Mouse (Mus musculus): Measurements from ENCODE around the gene Prps1l3.
A peak's percentile ranks its signal among the peaks of the same experiment; 100 is the strongest.
"Not testable (repeated sequence)": the region's sequence is repeated elsewhere in the genome, so short reads cannot be mapped to it uniquely, and the experiment has no call there.

The Prps1l3 gene

GRCm38 (mm10) chr12:57230192-57230706 is at the start of gene Prps1l3, which contains the start of gene Mipol1:
Gene Prps1l3, plus strand, starts transcription at chr12:57230412.
Gene Mipol1, plus strand, starts transcription at chr12:57230427.
- peak; percentile 95 for DNase-seq (ENCODE audit: low spot score)

DNA sequence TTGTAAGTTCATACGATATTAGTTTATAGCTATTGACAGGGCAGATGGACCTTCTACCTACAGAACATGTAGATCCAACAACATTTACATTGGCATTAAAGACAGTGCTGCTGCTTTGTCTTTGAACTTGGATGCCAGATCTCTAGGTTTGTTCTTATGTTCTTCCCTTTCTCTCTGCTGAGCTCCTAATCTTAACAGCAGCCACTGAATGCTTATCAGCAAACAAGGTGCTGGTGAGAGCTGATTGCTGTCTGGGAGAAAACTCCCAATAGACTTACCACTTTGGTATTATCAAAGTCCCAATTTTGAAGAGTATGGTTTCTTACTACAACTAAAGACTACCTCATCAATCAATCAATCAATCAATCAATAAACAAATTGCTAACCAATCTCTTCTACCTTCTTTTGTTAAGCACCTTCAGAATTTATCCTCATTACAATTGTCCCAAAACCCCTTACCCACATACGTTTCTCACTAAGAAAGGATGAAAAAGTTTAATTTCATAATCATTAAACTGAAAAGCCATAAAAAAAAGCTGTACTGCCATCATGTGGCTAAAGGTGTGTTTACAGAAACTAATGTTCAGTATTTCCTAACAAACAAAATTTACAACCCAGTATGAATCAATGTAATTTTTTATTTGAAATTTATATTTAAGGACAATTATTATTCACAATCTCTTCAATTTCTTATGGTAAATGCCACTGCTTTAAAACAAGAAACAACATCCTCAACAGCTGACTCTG is 45.6 kb upstream of the Prps1l3 start:
- peak; percentile 34 for DNase-seq (ENCODE audit: low spot score)

- DNase-seq (ENCODE audit: low spot score): peak; percentile 34
These were observed 44.7 kb upstream of the Prps1l3 start for GRCm38 (mm10) chr12:57185475-57185874.

DNA sequence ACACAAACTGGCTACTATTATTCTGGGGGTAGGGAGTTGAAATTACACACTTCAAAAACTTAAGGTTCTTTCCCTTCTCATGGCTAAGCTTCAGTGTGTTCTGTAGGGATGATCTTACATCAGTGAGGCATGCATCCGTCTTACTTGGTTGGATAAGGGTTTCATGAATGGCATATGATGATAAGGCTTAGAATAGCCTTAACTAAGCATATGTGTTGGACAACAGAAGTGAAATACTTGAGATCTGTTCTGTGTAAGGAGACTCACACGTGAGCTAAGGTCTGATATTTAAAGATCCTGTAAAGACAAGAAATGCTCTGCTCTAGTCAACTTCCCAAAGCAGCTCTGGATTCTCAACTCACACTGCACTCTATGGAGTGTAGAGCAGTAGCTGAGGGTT is 44.1 kb upstream of the Prps1l3 start:
- no peak for DNase-seq (ENCODE audit: low spot score)

DNA sequence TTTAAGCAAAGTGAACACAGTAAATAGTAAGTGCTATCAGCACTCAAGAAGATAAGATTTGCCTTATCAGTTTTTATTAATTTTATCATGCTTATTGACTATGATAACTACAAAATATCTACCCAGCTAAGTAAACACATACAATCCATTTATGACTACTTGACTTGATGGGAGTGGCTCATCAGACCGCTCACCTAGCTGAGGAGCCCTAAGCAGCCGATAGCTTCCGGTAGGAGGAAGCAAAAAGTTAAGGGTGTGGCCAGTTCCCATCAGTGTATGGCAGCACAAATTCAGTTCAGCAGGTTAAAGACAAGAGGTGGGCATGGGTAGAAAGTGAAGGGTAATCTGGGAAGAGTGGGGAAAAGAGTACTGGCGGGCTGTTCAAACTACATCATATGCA is 43.2 kb upstream of the Prps1l3 start:
- no peak for DNase-seq (ENCODE audit: low spot score)

DNA sequence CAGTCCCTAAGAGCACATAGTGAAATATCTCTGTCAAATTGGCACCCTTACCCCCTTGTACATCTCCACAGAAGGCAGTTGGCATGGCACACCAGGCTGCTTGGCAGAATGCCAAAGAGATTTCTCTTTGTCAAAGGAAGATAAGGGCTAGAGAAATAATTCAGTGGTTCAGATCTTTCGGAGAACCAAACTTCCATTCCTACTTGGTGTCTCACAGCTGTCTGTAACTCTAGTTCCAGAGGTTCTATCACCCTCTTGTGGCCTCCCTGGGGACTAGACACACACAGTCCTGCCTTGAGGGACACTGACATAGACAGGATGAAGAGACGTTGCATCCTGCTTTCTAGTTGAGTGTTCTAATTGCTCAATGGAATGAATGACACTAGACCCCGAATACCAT is 35.6 kb upstream of the Prps1l3 start:
- DNase-seq (ENCODE audit: low spot score): peak; percentile 22

- no peak for DNase-seq (ENCODE audit: low spot score)
These were observed 34.0 kb upstream of the Prps1l3 start for GRCm38 (mm10) chr12:57196286-57196607.

GRCm38 (mm10) chr12:57196608-57197362 is 33.4 kb upstream of the Prps1l3 start:
- no peak for DNase-seq (ENCODE audit: low spot score)

GRCm38 (mm10) chr12:57197363-57198026 is 32.7 kb upstream of the Prps1l3 start, which contains the start of gene Slc25a21:
Gene Slc25a21, minus strand, starts transcription at chr12:57197472.
- DNase-seq (ENCODE audit: low spot score): no peak

GRCm38 (mm10) chr12:57198269-57198668 is 31.9 kb upstream of the Prps1l3 start:
- no peak for DNase-seq (ENCODE audit: low spot score)

DNA sequence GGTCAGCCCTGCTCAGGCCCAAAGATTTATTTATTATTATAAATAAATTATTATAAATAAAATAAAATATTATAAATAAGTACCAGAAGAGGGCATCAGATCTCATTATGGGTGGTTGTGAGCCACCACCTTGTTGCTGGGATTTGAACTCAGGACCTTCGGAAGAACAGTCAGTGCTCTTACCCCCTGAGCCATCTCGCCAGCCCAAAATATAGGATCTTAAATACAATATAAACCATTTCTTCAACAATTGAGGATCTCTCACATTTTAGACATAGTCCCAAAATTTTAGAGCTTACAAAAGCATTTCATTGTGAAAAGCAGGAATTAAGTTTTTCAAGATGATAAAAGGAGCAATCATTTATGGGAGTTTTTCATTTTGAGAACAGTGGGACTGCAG is 30.8 kb upstream of the Prps1l3 start:
- DNase-seq (ENCODE audit: low spot score): no peak

DNA sequence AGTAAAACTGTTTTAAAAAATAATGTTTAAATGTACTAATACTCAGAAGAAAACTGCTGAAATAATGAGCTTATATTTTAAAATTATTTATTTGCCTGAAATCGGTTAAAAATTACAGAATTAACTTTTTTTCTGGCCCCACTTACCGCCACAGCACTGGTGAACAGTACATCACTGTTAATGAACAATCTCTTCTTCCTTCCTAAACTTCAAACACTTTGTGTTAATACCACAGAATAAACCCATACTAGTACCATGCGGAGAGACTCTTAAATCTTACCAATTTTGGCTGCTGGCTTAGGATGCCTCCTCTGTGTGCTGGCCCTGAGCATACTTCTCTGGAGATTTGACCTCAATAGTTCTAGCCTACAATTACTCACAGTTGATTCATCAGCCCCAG is 28.3 kb upstream of the Prps1l3 start:
- DNase-seq (ENCODE audit: low spot score): no peak

- DNase-seq (ENCODE audit: low spot score): no peak
These were observed 25.8 kb upstream of the Prps1l3 start for GRCm38 (mm10) chr12:57204276-57204851.

- no peak for DNase-seq (ENCODE audit: low spot score)
These were observed 18.6 kb upstream of the Prps1l3 start for GRCm38 (mm10) chr12:57211353-57212311.

DNA sequence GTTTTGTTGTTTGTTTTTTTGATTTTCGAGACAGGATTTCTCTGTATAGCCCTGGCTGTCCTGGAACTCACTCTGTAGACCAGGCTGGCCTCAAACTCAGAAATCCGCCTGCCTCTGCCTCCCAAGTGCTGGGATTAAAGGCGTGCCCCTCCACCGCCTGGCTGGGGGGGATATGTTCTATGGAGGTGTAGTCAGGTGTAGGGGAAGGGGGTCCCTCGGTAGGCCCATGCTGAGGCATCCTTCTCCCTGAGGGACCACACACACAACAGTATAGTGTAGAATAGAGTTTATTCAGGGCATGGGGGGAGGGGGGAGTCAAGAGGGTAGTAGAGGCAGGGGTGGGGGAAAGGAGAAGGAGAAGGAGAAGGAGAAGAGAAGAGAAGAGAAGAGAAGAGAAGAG is 17.7 kb upstream of the Prps1l3 start:
- not testable (repeated sequence) for DNase-seq (ENCODE audit: low spot score)

- DNase-seq (ENCODE audit: low spot score): no peak
These were observed 3.8 kb upstream of the Prps1l3 start for GRCm38 (mm10) chr12:57226411-57226810.

- no peak for DNase-seq (ENCODE audit: low spot score)
These were observed 2.4 kb upstream of the Prps1l3 start for GRCm38 (mm10) chr12:57227776-57228175.

DNA sequence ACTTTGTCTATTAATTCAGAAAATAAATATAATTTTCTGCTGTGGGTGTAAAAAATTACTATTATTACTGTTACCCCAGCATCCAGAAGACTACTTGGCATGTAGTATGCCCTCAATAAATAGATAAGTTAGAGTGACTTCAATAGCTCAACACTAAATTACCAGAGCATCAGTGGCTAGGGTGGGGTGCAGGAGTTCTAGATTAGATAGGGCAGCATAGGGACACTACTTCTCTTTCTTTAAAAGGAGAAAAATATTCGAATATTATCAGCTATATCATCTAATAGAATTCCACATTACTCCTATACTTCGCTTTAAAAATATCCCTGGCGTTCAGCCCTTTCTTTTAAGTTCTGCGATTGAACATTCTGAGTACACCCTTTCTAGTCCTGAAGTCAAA is 509 bp upstream of the Prps1l3 start:
- DNase-seq (ENCODE audit: low spot score): no peak

DNA sequence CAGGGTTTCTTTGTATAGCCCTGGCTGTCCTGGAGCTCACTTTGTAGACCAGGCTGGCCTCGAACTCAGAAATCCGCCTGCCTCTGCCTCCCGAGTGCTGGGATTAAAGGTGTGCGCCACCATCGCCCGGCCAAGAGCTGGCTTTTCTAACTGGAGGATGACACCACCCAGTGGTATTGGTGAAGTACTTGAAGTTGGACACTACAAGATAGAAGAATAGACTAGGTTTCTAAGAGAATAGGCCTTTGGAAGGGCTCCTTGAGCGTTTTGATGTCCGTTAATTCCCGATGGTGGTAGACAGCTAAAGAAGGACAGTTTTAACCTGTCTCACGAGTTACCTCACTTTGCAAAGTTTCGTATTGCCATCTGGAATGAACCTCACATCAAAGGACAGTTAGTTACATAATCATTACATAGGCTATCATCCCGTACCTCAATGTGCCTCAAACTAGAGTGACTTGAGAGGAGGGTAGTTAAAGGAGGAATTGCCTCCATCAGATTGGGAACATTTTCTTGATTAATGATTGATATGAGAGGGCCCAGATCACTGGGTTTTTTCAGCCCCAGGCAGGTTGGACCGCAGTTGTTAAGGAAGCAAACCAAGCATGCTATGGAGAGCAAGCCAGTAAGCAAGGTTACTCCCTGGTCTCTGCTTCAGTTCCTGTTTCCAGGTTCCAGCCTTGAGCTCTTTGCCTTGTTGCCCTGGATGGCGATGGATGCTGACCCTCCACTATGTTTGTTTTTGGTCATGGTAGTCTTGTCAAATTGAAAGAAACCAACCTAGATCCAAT is 1.1 kb downstream of the Prps1l3 start:
- peak; percentile 55 for DNase-seq (ENCODE audit: low spot score)

DNA sequence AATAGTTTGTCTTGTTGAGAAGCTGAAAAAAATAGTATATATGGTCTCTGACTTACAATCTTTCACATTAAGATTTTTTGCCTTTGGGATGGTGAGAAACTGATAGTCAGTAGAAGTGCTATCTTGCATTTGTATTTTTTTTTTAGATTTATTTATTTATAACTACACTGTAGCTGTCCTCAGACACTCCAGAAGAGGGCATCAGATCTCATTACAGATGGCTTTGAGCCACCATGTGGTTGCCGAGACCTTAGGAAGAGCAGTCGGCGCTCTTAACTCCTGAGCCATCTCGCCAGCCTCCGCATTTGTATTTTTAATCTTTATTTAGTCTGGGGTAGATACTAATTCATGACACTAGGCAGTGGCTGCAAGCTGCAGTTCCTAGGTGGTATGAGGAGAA is 3.2 kb downstream of the Prps1l3 start:
- no peak for DNase-seq (ENCODE audit: low spot score)

Data from adipocyte (in vitro differentiated cells).